Mouse (Mus musculus): ENCODE results near the gene Asap2. TPM values are rescaled to one million over a fixed set of nuclear protein-coding genes. Genes with fewer than 3 reads are reported as not detected.
"Not testable (repeated sequence)": the region's sequence is repeated elsewhere in the genome, so short reads cannot be mapped to it uniquely, and the experiment has no call there.

Asap2 gene
- 10 to 100 TPM; 35.4 to 43.7 TPM for total RNA-seq (2021)

DNA sequence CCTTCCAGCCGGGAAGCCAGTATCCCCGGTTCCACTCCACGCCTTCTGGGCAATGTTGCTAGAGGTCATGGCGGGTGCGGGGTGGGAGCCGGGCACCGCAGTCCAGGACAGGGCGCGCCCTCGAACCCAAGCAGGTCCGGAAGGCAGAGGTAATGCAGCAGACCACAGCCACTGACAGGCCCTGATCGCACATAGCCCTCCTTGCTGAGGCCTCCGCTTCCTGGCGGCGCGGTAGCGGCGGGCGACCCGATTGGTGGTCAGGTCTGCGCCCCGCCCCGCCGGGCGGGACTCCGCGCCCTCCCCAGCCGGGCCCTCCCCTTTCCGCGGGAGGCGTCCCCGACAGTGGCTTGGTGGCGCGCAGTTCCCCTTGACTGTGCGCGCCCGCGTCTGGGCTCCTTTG is at the start of gene Asap2:
Gene Asap2, plus strand, starts transcription at position 328 of the 400 bp plus-strand sequence.
- peak; percentile 50 to 71 for DNase-seq (ENCODE audit: low spot score in 2 of 2)
- intact Hi-C loops (cut with DNase I): not testable (repeated sequence)

GRCm38 (mm10) chr12:20947051-20947997 is 42.9 kb upstream of the Asap2 start:
- DNase-seq (ENCODE audit: low spot score in 2 of 2); intact Hi-C loops (cut with DNase I): not testable (repeated sequence)

GRCm38 (mm10) chr12:20990579-20990978 is 320 bp downstream of the Asap2 start:
- intact Hi-C loops (cut with DNase I); DNase-seq (ENCODE audit: low spot score in 2 of 2): not testable (repeated sequence)

DNA sequence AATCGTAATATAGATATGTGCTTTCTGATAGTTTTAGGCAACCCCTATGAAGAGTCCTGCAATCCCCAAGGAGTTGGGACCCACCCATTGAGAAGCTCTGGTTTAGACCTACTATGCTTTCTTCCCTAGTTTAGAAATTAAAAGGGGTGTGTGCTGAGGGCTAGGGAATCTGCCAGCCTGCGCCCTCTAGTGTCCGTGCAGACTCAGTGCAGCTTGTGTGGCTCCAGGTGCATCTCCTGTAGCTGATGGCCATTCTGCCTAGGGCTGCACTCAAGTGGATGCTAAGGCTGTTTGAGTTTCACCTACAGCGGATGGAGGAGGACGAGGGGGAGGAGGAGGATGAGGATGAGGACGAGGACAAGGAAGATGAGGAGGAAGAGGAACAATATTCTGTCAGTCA is 40.6 kb downstream of the Asap2 start:
- intact Hi-C loops (cut with DNase I); DNase-seq (ENCODE audit: low spot score in 2 of 2): not testable (repeated sequence)

DNA sequence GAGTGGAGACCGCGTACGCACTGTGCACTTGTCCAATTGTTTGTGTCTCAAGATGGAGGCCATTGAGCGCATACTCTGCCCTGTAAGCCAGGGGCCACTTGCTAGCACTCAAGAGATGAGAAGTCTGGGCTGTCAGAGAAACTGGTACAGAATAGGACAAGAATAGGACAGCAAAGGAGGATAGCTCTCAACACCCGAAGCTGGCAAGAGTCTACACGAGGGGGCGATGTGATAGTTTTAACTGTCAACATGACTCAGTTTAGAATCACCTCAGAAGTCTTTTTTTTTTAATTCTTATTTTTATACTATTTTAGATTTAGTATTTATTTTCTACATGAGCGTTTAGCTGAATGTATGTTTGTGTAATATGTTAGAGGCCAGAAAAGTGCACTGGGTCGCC is 56.5 kb downstream of the Asap2 start:
- DNase-seq (ENCODE audit: low spot score in 2 of 2): peak in 1 of 2 experiments; percentile 70
- intact Hi-C loops (cut with DNase I): not testable (repeated sequence)

GRCm38 (mm10) chr12:21075731-21076130 is 85.5 kb downstream of the Asap2 start:
- intact Hi-C loops (cut with DNase I): loop anchor here (5.0 kb wide), 1 partner anchor 192 kb away; no protein-coding TSS in a partner anchor
- DNase-seq (ENCODE audit: low spot score in 2 of 2): peak; percentile 84 to 90

DNA sequence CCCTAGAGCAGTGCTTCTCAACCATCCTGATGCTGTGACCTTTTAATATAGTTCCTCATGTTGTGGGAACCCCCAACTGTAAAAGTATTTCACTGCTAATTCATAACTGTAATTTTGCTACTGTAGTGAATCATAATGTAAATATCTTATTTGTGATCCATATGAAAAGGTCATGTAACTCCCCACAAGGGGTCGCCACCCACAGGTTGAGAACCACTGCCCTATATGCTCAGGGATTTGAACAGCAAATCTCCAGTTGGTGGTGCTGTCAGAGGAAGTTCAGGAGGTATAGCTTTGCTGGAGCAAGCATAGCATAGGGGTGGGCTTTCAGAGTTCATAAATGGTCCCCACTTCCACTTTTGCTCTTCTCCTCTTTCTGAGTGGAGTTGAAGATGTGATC is 99.9 kb downstream of the Asap2 start:
- intact Hi-C loops (cut with DNase I): not testable (repeated sequence)

DNA sequence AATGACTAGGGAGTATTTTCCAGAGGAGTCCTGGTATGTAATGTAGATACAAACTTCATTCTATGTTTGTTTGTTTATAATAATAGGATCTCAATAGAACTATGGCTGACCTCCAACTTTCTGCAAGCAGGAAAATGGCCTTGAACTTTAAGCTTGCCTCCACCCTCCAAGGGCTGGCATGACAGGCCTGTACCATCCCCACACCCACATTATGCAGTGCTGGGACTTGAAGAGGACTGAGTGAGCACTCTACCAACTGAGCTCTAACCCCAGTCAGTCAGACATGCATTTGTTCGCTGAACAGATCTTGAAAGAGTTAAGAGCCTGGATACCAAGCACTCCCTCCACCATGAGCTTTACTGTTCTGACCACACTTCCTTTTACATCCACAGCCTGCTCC is 102.2 kb downstream of the Asap2 start:
- DNase-seq (ENCODE audit: low spot score in 2 of 2); intact Hi-C loops (cut with DNase I): not testable (repeated sequence)

More for the DNA sequence above, 99.9 kb downstream of the Asap2 start:
- DNase-seq (ENCODE audit: low spot score in 2 of 2): not testable (repeated sequence)

DNA sequence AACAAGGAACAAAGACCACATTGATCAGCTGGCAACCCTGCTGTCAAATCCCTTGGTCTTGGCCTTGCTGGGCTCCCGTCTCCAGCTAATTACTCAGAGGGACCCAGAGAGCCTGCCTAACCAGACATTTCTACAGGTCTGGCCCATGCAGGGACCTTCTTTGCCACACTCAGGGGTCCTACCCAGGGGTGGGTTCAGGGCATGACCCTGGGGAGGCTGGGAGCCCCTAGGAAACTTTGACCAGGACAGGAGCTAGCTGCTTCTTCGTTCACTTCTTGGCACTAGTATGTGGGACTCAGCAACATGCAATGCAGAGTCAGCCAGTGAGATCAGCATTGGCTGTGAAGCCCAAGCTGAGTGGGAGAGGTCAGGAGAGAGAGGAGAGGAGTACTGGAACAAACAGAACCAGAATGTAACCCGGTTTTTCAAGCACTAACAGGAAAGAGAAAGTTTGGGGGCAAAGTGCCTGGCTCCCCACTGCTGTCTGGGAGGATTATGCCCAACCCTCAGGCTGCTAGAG is 107.6 kb downstream of the Asap2 start:
- DNase-seq (ENCODE audit: low spot score in 2 of 2); intact Hi-C loops (cut with DNase I): not testable (repeated sequence)

GRCm38 (mm10) chr12:21111116-21111475 is 120.8 kb downstream of the Asap2 start:
- not testable (repeated sequence) for DNase-seq (ENCODE audit: low spot score in 2 of 2)
- intact Hi-C loops (cut with DNase I): loop anchor here (1.0 to 5.0 kb wide), 5 partner anchors 51 to 176 kb away; partner anchors contain the start of genes Cpsf3 and Itgb1bp1

DNA sequence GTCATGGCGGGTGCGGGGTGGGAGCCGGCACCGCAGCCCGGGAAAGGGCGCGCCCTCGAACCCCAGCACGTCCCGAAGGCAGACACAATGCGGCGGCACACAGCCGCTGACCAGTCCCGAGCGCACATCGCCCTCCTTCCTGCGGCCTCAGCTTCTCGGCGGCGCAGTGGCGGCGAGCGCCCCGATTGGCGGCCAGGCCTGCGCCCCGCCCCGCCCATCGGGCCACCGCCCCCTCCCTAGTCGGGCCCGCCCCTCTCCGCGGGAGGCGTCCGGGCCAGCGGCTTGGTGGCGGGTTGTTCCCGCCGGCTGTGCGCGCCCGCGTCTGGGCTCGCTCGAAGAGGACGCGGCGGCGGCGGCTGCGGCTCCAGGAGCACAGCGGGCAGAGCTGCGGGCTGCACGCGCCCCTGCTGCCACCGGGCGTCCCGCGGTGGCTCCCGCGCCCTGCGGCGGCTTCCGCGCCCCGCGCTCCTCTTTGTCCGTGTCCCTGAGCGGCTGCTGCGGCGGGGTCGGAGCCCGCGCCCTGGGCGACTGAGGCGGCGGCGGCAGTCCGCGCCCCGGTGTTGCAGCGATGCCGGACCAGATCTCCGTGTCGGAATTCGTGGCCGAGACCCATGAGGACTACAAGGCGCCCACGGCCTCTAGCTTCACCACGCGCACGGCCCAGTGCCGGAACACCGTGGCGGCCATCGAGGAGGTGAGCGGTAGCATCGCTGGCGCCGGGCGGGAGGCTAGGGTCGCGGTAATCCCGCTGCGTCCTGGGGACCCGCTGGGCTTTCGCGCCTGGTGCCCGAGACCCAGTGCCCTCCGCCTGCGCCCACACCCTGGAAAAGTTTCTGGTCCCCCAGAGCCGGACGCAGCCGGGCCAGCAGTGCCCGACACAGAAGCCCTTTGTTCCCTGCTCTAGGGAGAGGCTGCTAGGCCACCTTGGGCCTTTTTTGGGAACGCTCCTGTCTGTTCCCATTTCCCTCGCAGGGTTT is 121.5 kb downstream of the Asap2 start:
- intact Hi-C loops (cut with DNase I): loop anchor here (1.0 to 5.0 kb wide), 5 partner anchors 51 to 176 kb away; partner anchors contain the start of genes Cpsf3 and Itgb1bp1
- DNase-seq (ENCODE audit: low spot score in 2 of 2): peak; percentile 76 to 80

GRCm38 (mm10) chr12:21112453-21112857 is 122.2 kb downstream of the Asap2 start:
- intact Hi-C loops (cut with DNase I): loop anchor here (5.0 kb wide), 3 partner anchors 50 to 175 kb away; partner anchors contain the start of genes Cpsf3 and Itgb1bp1
- DNase-seq (ENCODE audit: low spot score in 2 of 2): peak; percentile 75 to 84

DNA sequence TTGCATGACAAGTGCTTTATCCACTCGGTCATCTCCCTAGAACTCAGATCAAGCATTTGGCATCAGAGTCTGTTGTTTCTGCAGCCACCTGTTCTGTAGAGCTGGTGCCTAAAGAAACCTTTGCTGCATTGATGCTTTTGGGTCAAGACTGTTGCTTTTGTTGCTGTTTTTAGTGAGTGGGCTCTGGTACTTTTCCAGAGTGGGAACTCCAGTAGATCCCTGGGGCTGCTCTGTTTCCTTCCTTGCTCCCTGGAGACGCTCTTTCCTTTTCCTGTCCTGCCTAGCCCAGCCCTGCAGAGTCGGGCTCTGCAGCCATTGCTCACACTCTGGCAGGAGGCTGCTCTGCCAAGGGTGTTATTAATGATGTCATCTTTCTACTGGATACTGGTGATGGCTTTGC is 129.2 kb downstream of the Asap2 start:
- intact Hi-C loops (cut with DNase I): no loop called here
- no peak for DNase-seq (ENCODE audit: low spot score in 2 of 2)

GRCm38 (mm10) chr12:21122818-21123217 is 132.6 kb downstream of the Asap2 start:
- no peak for DNase-seq (ENCODE audit: low spot score in 2 of 2)
- intact Hi-C loops (cut with DNase I): no loop called here

DNA sequence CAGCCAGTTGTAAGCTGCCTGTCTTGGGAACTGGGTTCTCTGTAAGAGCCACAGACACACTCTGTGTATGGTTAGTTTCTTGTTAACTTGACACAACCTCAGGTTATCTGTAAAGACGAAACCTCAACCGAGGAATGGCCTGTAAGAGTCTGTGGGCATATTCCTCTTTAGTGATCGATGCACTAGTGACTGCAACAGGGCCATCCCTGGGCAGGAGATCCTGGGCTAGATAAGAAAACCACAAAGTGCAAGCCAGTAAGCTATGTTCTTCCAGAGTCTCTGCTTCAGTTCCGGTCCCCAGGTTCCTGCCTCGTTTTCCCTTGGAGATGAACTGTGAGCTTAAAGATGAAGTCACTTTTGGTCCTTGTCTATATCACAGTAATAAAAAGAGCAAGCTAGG is 133.4 kb downstream of the Asap2 start:
- no peak for DNase-seq (ENCODE audit: low spot score in 2 of 2)

DNA sequence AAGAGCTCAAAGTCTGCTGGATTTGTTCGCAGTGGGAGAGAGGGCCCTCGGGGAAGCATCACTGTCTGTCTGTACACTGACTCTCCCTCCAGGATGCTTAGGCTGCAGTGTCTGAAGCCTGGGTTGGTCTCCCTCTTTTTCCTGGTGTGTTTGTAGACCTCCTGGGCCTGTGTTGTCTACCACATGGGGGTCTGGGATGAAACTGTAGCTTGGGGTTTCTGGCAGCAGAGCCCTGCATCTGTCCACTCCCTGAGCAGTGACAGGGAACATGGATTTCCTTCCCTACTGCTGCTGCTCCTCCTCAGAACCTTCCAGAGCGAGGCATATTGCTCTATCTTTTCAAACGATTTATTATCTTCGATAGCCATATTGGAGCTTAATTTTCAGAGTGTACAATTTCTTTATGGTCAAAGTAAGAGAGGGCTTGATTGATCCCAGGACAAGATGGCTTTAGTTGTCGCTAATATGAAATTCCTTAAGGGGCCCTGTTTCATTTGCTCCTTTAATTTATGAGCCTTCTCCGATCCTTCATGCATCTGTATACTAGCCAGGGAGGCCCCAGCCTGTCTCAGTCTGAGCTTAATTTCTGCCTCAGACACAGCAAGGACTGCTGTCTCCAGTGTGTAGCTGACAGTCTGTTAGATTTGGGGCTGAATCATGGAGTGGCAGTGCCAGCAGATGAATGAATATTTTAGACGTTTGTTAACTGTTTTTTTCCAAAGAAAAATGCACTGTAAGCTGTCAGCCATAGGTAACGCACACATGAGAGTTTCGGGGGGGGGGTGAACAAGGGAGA is 135.6 kb downstream of the Asap2 start:
- no peak for DNase-seq (ENCODE audit: low spot score in 2 of 2)
- intact Hi-C loops (cut with DNase I): loop anchor here (5.0 kb wide), 1 partner anchor 36 kb away; no protein-coding TSS in a partner anchor

More for the DNA sequence above, 133.4 kb downstream of the Asap2 start:
- intact Hi-C loops (cut with DNase I): no loop called here

DNA sequence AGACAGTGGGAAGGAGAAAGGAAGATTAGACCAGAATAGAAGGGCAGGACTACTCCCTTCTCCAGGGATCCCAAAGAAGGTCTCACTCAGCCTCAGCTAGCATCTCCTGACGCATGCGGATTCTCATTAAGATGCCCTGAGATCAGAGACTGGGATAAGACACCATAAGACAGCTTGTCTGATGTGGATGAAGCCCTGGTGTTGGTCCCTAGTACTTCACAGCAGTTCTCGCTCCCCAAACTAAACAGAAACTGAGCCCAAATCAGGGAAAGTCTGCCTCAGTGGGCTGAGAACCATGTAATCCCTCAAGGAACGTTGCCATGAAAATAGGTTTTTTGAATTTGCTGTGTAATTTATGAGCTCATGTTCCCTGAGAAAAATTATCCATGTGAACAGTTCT is 136.3 kb downstream of the Asap2 start:
- DNase-seq (ENCODE audit: low spot score in 2 of 2): no peak
- intact Hi-C loops (cut with DNase I): loop anchor here (5.0 kb wide), 1 partner anchor 36 kb away; no protein-coding TSS in a partner anchor
